Mouse (Mus musculus) stomach, embryonic 14.5 days (tissue): ENCODE data around the gene Grn. TPM values are rescaled to one million over a fixed set of nuclear protein-coding genes. Genes with fewer than 3 reads are reported as not detected.

Source experiments
- ATAC-seq: fragments of 200-750 bp; cut with Nextera tagmentation; 2 replicates; pipeline ENCODE4 v1.8.0; 2017; ENCODE audit warnings: low read depth, moderate TSS enrichment; ENCODE audit not compliant: insufficient number of reproducible peaks, insufficient read depth, low FRiP score
- H3K27ac ChIP-seq: fragments of 300-500 bp; sonication (generic); 2 replicates; pipeline ENCODE4 v1.5.1; 2014; ENCODE audit warnings: mild to moderate bottlenecking, low read length, moderate library complexity, mixed read lengths
- H3K27me3 ChIP-seq: fragments of 300-500 bp; sonication (generic); 2 replicates; pipeline ENCODE4 v1.6.1; 2014; ENCODE audit warnings: low read length, control low read depth, mixed read lengths; ENCODE audit not compliant: control insufficient read depth, insufficient read depth
- H3K36me3 ChIP-seq: fragments of 300-500 bp; sonication (generic); 2 replicates; pipeline ENCODE4 v1.6.1; 2014; ENCODE audit warnings: mild to moderate bottlenecking, control low read depth, low read length, moderate library complexity, mixed read lengths; ENCODE audit not compliant: control insufficient read depth, insufficient read depth
- H3K4me1 ChIP-seq: fragments of 300-500 bp; sonication (generic); 2 replicates; pipeline ENCODE4 v1.6.1; 2014; ENCODE audit warnings: low read length, control low read depth, mixed read lengths; ENCODE audit not compliant: control insufficient read depth, insufficient read depth
- H3K4me2 ChIP-seq: fragments of 300-500 bp; sonication (generic); replicated peaks from 2 replicates; pipeline ENCODE4 v1.6.1; 2014; ENCODE audit warnings: low read depth, low read length, control low read depth
- H3K4me3 ChIP-seq: fragments of 300-500 bp; sonication (generic); 2 replicates; pipeline ENCODE4 v1.5.1; 2014; ENCODE audit warnings: low read depth, low read length, control low read depth
- H3K9ac ChIP-seq: fragments of 300-500 bp; sonication (generic); replicated peaks from 2 replicates; pipeline ENCODE4 v1.6.1; 2014; ENCODE audit warnings: low read depth, mild to moderate bottlenecking, control low read depth, low read length, moderate library complexity, mixed read lengths
- H3K9me3 ChIP-seq: fragments of 300-500 bp; sonication (generic); 2 replicates; pipeline ENCODE4 v1.6.1; 2016; ENCODE audit warnings: low read depth, low read length, control low read depth; ENCODE audit not compliant: control insufficient read depth
- WGBS: fragments of 180-500 bp; shearing (Covaris S2); extraction: QIAGEN DNeasy Blood & Tissue Kit; methylation state at CpG from one replicate; pipeline ENCODE4 v1.1.7; 2014; 5-methylcytosine and 5-hydroxymethylcytosine counted together
- polyA plus RNA-seq: library from polyadenylated mRNA; unstranded; fragments of >200 nt; fragmentation: Nextera tagmentation; extraction: Ambion mirVana; gene quantifications from 2 replicates; pipeline ENCODE4 v1.2.1, GENCODE M21; 2014

The Grn gene
- polyA plus RNA-seq, 1 experiment from 2014 or later, result 122 TPM

DNA sequence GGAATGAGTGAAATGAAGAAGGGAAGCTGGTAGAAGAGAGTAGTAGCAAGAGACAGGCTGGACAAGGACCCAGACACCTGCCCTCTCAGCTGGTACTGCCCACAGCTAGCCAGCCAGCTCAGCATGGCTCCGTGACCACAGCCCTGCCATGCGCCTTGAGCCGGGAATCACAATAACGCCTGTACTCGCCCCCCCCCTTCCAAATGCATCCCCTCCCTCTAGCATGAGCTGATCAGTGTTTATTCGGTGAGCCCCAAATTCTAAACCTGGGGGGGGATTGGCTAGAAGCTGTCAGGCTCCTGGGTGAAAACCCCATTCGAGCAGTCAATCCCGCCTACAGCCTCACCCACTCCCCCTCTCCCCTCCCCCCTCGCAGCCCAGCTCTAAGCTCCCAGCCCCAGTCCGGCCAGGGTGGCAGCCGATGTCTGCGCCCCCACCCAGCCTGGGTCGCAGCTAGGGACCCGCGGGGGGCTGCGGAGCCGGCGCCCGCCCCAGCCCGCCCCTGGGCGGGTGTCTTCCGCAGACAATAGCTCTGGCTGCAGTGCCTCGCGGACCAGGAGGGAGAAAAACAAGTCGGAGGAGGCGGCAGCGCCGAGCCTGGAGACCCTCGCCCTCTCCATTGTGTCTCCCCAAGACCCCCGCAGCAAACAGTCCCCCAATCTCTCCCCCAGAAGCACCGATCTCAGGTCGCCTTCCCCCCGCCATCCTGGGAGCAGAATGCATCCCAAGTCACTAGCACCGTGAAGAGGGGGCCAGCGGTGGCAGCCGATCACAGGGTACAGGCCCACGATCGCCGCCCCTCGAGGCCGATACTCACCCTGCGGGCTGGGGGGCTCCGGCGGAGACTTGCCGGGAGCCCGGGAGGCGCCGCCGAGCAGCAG is 16.7 kb downstream of the Grn start:
- H3K9me3 ChIP-seq, result no peaks in the 10 kb centered on the region
- WGBS, result under 1% methylated on average over 48 of the region's 49 CpGs
- peaks cover 42% of the 10 kb centered on the region for H3K4me1 ChIP-seq
- ATAC-seq, result peak; percentile 7; the same call in 1 of the 2 replicates
- peak overlapping the region; percentile 92 for H3K27ac ChIP-seq
- peak overlapping the region; percentile 96 for H3K4me3 ChIP-seq
- no peaks in the 10 kb centered on the region for H3K27me3 ChIP-seq
- peak overlapping the region; percentile 92 for H3K4me2 ChIP-seq
- H3K9ac ChIP-seq, result peak overlapping the region; percentile 96
- peaks cover 9% of the 10 kb centered on the region for H3K36me3 ChIP-seq

DNA sequence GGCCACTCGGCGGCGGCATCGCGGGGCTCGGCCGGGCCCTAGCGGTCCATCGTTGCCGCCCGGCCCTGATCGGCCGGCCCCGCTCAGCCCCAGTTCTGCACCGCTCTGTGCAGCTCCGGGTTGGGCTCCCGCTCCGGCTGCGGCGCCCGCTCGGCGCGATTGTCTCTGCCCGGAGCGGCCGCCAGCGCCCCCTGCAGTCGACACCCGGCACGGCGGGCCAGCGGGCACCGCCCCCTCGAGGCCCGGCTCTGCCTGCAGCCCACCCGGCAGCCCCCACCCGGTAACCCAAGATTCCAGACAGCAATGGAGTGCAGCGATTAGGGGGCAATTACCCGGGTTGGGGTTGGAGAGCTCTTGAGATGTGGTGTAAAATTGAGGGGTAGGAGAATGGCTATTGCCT is 17.4 kb downstream of the Grn start, which contains the start of gene Fam171a2:
Gene Fam171a2 (minus strand): TSS at position 186 of the 400 bp plus-strand sequence.
- under 1% methylated on average over 40 of the region's 40 CpGs for WGBS
- H3K4me1 ChIP-seq, result peaks cover 42% of the 10 kb centered on the region
- peaks cover 4% of the 10 kb centered on the region; the same call in 1 of the 2 replicates for H3K36me3 ChIP-seq
- H3K9ac ChIP-seq, result peak within 1 kb of the TSS; percentile 96
- H3K27me3 ChIP-seq, result no peaks in the 10 kb centered on the region
- H3K4me3 ChIP-seq, result peak within 1 kb of the TSS; percentile 96
- peak within 1 kb of the TSS; percentile 92 for H3K4me2 ChIP-seq
- peak within 1 kb of the TSS; percentile 92 for H3K27ac ChIP-seq
- ATAC-seq, result peak; percentile 54
- no peaks in the 10 kb centered on the region for H3K9me3 ChIP-seq

GRCm38 (mm10) chr11:102448327-102448726 is 18.2 kb downstream of the Grn start:
- Histone ChIP-seq H3K27me3 (no peaks in the 10 kb centered on the region), H3K4me1 (peaks cover 42% of the 10 kb centered on the region), H3K36me3 (no peaks in the 10 kb centered on the region), H3K9ac (no peak overlapping the region), H3K4me2 (no peak overlapping the region), H3K27ac (peak overlapping the region; percentile 17; the same call in 1 of the 2 replicates), H3K9me3 (no peaks in the 10 kb centered on the region), H3K4me3 (no peak overlapping the region)
- WGBS, result 20% methylated on average over 8 of the region's 8 CpGs
- ATAC-seq, result no peak

DNA sequence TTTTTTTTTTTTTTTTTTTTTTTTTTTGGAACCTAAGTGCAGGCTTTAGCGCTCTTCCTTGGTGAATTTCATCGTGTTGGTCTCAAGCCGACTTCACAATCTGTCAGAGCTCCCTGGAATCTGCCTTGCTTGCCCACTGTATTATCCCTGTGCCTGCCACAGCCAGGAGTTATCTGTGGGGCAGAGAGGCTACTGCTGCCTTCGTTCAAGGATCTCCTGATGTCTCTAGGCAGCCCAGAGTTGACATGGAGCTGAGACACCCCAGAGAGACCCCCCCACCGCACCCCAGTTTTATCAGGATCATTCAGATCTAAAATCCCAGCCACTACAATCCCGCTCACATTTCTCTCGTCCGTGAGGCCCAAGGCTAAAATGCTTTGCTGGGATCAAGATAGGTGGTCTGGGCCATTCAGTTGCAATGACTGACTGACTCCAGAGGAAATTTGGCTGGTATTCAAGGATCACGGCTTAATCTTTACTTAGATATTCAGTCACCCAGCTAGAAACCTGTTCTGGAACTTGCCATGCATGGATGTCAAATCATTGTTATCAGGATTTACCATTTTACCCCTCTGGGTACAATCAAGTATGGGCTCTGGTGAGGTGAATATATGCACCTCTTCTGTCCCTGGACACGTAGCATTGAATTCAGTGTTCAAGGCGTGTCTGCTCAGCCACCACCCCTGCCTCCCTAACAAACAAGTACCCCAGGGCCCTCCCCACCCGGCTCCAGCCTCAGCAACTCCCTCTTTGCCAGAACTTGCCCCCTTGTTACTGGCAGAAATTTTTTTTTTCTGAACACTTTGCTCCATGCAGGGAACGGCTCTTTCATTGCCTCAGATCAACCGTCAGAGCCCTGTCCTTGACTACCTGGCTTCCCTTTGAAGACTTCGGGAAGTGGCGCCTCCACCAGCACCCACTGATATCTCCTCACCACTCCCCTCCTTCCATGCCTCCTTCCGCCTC is 19.2 kb downstream of the Grn start:
- ATAC-seq, result no peak
- no peak overlapping the region for H3K9ac ChIP-seq

GRCm38 (mm10) chr11:102453131-102453530 is 23.0 kb downstream of the Grn start:
- H3K27me3 ChIP-seq, result no peaks in the 10 kb centered on the region
- no peak overlapping the region for H3K4me2 ChIP-seq
- H3K9me3 ChIP-seq, result no peaks in the 10 kb centered on the region
- no peak overlapping the region for H3K27ac ChIP-seq
- no peak for ATAC-seq
- H3K4me3 ChIP-seq, result no peak overlapping the region
- H3K36me3 ChIP-seq, result no peaks in the 10 kb centered on the region
- 18% methylated on average over 10 of the region's 10 CpGs for WGBS
- peaks cover 23% of the 10 kb centered on the region; the same call in 1 of the 2 replicates for H3K4me1 ChIP-seq
- H3K9ac ChIP-seq, result no peak overlapping the region

More for the DNA sequence above, 19.2 kb downstream of the Grn start:
- H3K4me3 ChIP-seq, result no peak overlapping the region
- WGBS, result 40% methylated on average over 17 of the region's 17 CpGs
- H3K36me3 ChIP-seq, result no peaks in the 10 kb centered on the region
- no peak overlapping the region; the same call in 1 of the 2 replicates for H3K4me2 ChIP-seq
- H3K4me1 ChIP-seq, result peaks cover 36% of the 10 kb centered on the region
- H3K27ac ChIP-seq, result peak overlapping the region; percentile 33; the same call in 1 of the 2 replicates
- H3K9me3 ChIP-seq, result no peaks in the 10 kb centered on the region
- no peaks in the 10 kb centered on the region for H3K27me3 ChIP-seq

DNA sequence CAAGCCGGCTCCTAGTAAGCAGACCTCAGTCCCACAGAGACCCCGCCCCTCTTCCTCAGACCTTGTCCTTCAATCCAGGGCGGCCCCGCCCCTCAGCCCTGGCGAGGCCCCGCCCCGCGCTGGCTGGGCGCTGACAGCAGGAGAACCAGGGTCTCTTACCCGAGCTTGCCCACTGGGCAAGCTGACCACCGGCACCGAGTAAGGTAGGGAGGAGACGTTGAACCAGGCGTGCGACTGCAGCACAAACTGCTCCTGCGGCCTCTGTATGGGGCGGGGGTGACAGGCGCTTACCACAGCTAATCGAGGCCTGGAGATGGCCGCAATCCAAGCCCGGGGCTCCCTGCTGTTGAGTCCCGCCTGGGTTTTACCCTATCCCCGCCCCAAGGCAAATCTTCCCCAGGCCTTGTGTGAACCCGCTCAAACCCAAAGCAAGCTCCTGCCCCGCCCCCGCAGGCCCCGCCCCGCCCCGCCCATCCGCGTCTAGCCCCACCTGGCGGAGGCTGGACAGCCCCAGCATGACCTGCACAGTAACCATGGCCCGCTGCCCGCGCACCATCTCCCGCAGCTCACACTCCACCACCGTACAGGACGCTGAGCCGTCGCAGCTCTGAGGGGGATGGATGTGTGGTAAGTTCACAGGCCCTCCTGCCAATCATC is 25.8 kb downstream of the Grn start:
- Histone ChIP-seq H3K4me3 (peak overlapping the region; percentile 49), H3K9ac (no peak overlapping the region; the same call in 1 of the 2 replicates), H3K27me3 (no peaks in the 10 kb centered on the region), H3K9me3 (no peaks in the 10 kb centered on the region), H3K36me3 (no peaks in the 10 kb centered on the region), H3K27ac (peak overlapping the region; percentile 66; the same call in 1 of the 2 replicates), H3K4me1 (peaks cover 13% of the 10 kb centered on the region; the same call in 1 of the 2 replicates), H3K4me2 (peak overlapping the region; percentile 87)
- ATAC-seq, result peak; percentile 86
- WGBS, result 0% methylated on average over 40 of the region's 40 CpGs

GRCm38 (mm10) chr11:102460541-102460940 is 30.4 kb downstream of the Grn start:
- Histone ChIP-seq H3K27me3 (no peaks in the 10 kb centered on the region), H3K27ac (no peak overlapping the region), H3K9ac (no peak overlapping the region), H3K36me3 (no peaks in the 10 kb centered on the region), H3K4me2 (no peak overlapping the region), H3K4me1 (peaks cover 10% of the 10 kb centered on the region; the same call in 1 of the 2 replicates), H3K4me3 (no peak overlapping the region), H3K9me3 (no peaks in the 10 kb centered on the region)
- ATAC-seq, result no peak
- 60% methylated on average over 16 of the region's 16 CpGs for WGBS
